Mouse (Mus musculus): ENCODE measurements around the gene Ccdc180. TPM values are rescaled to one million over a fixed set of nuclear protein-coding genes. Genes with fewer than 3 reads are reported as not detected.

Gene Ccdc180
- 0.04 and 0.10 TPM in 2 replicates for polyA plus RNA-seq (2015; fragmentation: Nextera tagmentation; extraction: Ambion mirVana)

DNA sequence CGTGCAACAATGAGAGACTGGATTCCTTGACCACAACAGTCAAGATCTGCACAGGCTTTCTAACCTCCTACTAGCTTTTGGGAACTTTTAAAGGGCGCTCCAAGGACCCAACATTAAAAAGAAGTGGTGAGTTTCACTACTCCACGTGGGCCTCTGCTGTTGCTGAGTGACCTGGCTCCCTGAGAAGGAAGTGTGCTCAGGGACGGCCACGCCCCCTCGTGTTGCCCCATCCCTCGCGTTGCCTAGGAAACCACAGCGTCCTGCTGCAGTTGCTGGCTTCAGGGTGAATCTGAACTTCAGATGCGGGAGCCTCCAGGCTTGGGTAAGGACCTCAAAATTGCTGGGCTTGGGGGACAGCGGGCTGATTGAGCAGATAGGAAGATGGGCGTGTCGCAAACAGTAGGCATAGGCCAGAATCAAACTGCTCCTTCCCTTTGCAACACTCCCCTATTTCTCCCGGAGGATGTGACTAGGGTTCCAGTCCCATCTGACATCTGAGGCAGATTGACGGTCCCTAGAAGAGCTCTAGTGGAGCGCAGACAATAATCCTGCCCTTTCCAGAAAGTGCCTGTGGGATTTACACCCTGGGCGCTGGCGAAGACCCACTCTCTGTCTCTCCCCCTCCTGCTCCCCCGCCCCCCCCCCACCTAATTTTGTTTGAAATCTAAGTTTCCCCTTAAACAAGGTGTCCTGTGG, at the start of gene Ccdc180:
Ccdc180 (plus strand) TSS at position 238 of the 696 bp plus-strand sequence.

DNA sequence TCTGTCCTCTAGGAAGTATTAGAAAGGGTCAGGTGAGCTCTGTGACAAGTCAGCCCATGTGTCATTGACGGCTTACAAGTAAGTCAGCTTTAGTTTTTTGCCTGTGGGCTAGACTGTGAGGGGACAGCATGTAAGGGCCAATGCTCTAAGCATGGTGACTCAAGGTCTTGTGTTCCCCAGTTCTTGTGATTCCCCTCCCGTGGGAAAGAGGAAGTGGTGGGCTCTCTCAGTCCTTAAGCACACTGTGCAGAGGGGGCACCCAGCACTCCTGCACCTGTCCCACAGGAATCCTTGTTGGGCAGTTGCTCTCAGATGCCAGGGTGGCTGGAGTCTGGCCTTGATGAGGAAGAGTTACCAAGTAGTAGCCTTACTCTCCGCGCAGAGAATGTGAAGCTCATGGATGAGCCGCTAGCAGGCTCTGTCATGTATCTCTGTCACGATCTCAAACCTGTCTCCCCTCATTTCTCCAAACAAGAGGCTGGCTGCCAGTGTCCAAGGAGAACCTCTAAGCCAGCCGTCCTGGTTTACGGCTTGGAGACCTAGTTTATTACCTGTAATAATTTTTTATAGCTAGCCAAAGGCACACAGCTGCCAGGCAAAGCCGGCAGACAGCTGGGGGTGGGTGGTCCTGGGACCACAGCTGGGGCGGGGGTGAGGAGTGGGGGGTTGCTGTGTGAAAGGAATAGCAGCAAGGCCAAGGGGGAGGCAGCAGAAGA, 41.8 kb upstream of the Ccdc180 start, which contains the start of gene Stra6l:
Stra6l (plus strand) TSS at position 556 of the 716 bp plus-strand sequence.

GRCm38 (mm10) chr4:45964771-45965439, 74.8 kb downstream of the Ccdc180 start, which contains the start of gene Tdrd7:
Gene Tdrd7, plus strand, starts transcription at chr4:45965334.

Other genes with a start within 250 kb of the Ccdc180 start
- 55.5 and 58.9 TPM in 2 replicates for gene Aldh1b1, start 91.3 kb upstream of the Ccdc180 start, polyA plus RNA-seq (2015; fragmentation: Nextera tagmentation; extraction: Ambion mirVana)
- gene Igfbpl1, start 63.4 kb upstream of the Ccdc180 start, polyA plus RNA-seq (2015; fragmentation: Nextera tagmentation; extraction: Ambion mirVana): not detected in 2 replicates
- gene Stra6l, start 41.6 kb upstream of the Ccdc180 start, polyA plus RNA-seq (2015; fragmentation: Nextera tagmentation; extraction: Ambion mirVana): 0.07 and 0.08 TPM in 2 replicates
- 17.2 and 19.2 TPM in 2 replicates for gene Tdrd7, start 75.0 kb downstream of the Ccdc180 start, polyA plus RNA-seq (2015; fragmentation: Nextera tagmentation; extraction: Ambion mirVana)
- gene Tmod1, start 148.6 kb downstream of the Ccdc180 start, polyA plus RNA-seq (2015; fragmentation: Nextera tagmentation; extraction: Ambion mirVana): 6.6 and 7.1 TPM in 2 replicates
- gene Ncbp1, start 248.3 kb downstream of the Ccdc180 start, polyA plus RNA-seq (2015; fragmentation: Nextera tagmentation; extraction: Ambion mirVana): 22.1 and 26.3 TPM in 2 replicates
- gene Tstd2, start 248.4 kb downstream of the Ccdc180 start, polyA plus RNA-seq (2015; fragmentation: Nextera tagmentation; extraction: Ambion mirVana): 17.8 and 21.5 TPM in 2 replicates

Measured in urinary bladder, postnatal 0 days (tissue).